Mouse (Mus musculus) embryonic facial prominence, embryonic 14.5 days (tissue): ENCODE results near the gene Olfr781. TPM values are rescaled to one million over a fixed set of nuclear protein-coding genes. Genes with fewer than 3 reads are reported as not detected.

Experiments used
- polyA plus RNA-seq: library from polyadenylated mRNA; unstranded; fragments of >200 nt; fragmentation: Nextera tagmentation; extraction: Ambion mirVana; gene quantifications from 2 replicates; pipeline ENCODE4 v1.2.1, GENCODE M21; 2014

The Olfr781 gene
- polyA plus RNA-seq, 1 experiment from 2014 or later: not detected

Other genes with a start within 250 kb of the Olfr781 start
- gene Olfr767, start 245.9 kb upstream of the Olfr781 start, polyA plus RNA-seq: not detected in 2 replicates
- not detected in 2 replicates for gene Olfr768, start 229.5 kb upstream of the Olfr781 start, polyA plus RNA-seq
- 0.04 and 0.12 TPM in 2 replicates for gene Olfr769, start 211.0 kb upstream of the Olfr781 start, polyA plus RNA-seq
- not detected in 2 replicates for gene Olfr770, start 189.9 kb upstream of the Olfr781 start, polyA plus RNA-seq
- gene Olfr771, start 164.1 kb upstream of the Olfr781 start, polyA plus RNA-seq: not detected in 2 replicates
- not detected in 2 replicates for gene Olfr772, start 150.9 kb upstream of the Olfr781 start, polyA plus RNA-seq
- gene Olfr773, start 141.4 kb upstream of the Olfr781 start, polyA plus RNA-seq: not detected in 2 replicates
- not detected in 2 replicates for gene Olfr774, start 92.7 kb upstream of the Olfr781 start, polyA plus RNA-seq
- not detected in 2 replicates for gene Olfr775, start 80.4 kb upstream of the Olfr781 start, polyA plus RNA-seq
- 0.08 TPM in 1 of 2 replicates, not detected in the other for gene Olfr776, start 69.7 kb upstream of the Olfr781 start, polyA plus RNA-seq
- not detected in 2 replicates for gene Olfr777, start 57.4 kb upstream of the Olfr781 start, polyA plus RNA-seq
- not detected in 2 replicates for gene Olfr780, start 10.7 kb upstream of the Olfr781 start, polyA plus RNA-seq
- gene Olfr782, start 20.0 kb downstream of the Olfr781 start, polyA plus RNA-seq: not detected in 2 replicates
- gene Olfr784, start 55.2 kb downstream of the Olfr781 start, polyA plus RNA-seq: 0.14 TPM in 1 of 2 replicates, not detected in the other
- not detected in 2 replicates for gene Olfr785, start 76.6 kb downstream of the Olfr781 start, polyA plus RNA-seq
- not detected in 2 replicates for gene Olfr786, start 98.5 kb downstream of the Olfr781 start, polyA plus RNA-seq
- not detected in 2 replicates for gene Olfr787, start 133.0 kb downstream of the Olfr781 start, polyA plus RNA-seq
- not detected in 2 replicates for gene Olfr788, start 142.1 kb downstream of the Olfr781 start, polyA plus RNA-seq
- not detected in 2 replicates for gene Olfr789, start 155.9 kb downstream of the Olfr781 start, polyA plus RNA-seq
- not detected in 2 replicates for gene Olfr790, start 169.6 kb downstream of the Olfr781 start, polyA plus RNA-seq
- gene Olfr791, start 192.9 kb downstream of the Olfr781 start, polyA plus RNA-seq: not detected in 2 replicates
- not detected in 2 replicates for gene Olfr792, start 210.3 kb downstream of the Olfr781 start, polyA plus RNA-seq
- gene Olfr794, start 238.8 kb downstream of the Olfr781 start, polyA plus RNA-seq: not detected in 2 replicates